Mouse (Mus musculus) G1E-ER4 (cell line): Measurements from ENCODE around the gene Sun5. TPM values are rescaled to one million over a fixed set of nuclear protein-coding genes. Genes with fewer than 3 reads are reported as not detected.

Experiments
- GATA1 ChIP-seq: IDR thresholded peaks from one replicate; pipeline ENCODE4 v1.8.0; 2012; ENCODE audit warnings: low read length, inconsistent platforms
- polyA plus RNA-seq: library from polyadenylated mRNA; stranded (reverse); fragments of >175 nt; gene quantifications from 2 replicates; pipeline ENCODE4 v1.2.3, GENCODE M21; 2012

The Sun5 gene
- polyA plus RNA-seq, 1 experiment = not detected

GRCm38 (mm10) chr2:153828704-153829103, 42.2 kb downstream of the Sun5 start:
- TF ChIP-seq GATA1 = no peak

- TF ChIP-seq GATA1 = no peak
Measured at GRCm38 (mm10) chr2:153827171-153827830, 43.6 kb downstream of the Sun5 start.

- no peak for TF ChIP-seq GATA1
Measured at GRCm38 (mm10) chr2:153824593-153824992, 46.3 kb downstream of the Sun5 start.

- no peak for TF ChIP-seq GATA1
Measured at GRCm38 (mm10) chr2:153822005-153822543, 48.8 kb downstream of the Sun5 start.

- no peak for TF ChIP-seq GATA1
Measured at GRCm38 (mm10) chr2:153809921-153810320, 61.0 kb downstream of the Sun5 start.

- no peak for TF ChIP-seq GATA1
Measured at GRCm38 (mm10) chr2:153808841-153809240, 62.0 kb downstream of the Sun5 start.

GRCm38 (mm10) chr2:153808146-153808545, 62.7 kb downstream of the Sun5 start:
- TF ChIP-seq GATA1 = no peak

Other genes starting within 250 kb of the Sun5 start
- 30.1 and 30.2 TPM in 2 replicates for gene Commd7, start 238.3 kb downstream of the Sun5 start, polyA plus RNA-seq
- 23.6 and 28.7 TPM in 2 replicates for gene Dnmt3b, start 221.6 kb downstream of the Sun5 start, polyA plus RNA-seq
- gene Dnmt3c, start 174.4 kb downstream of the Sun5 start, polyA plus RNA-seq = 0.05 and 0.06 TPM in 2 replicates
- gene Mapre1, start 129.8 kb downstream of the Sun5 start, polyA plus RNA-seq = 2.6 and 4.4 TPM in 2 replicates
- 0.06 and 0.09 TPM in 2 replicates for gene Efcab8, start 91.2 kb downstream of the Sun5 start, polyA plus RNA-seq
- gene Bpifb2, start 4.0 kb upstream of the Sun5 start, polyA plus RNA-seq = not detected in 2 replicates
- gene Bpifb6, start 29.3 kb upstream of the Sun5 start, polyA plus RNA-seq = not detected in 2 replicates
- not detected in 2 replicates for gene Bpifb3, start 47.1 kb upstream of the Sun5 start, polyA plus RNA-seq
- not detected in 2 replicates for gene Bpifb4, start 67.1 kb upstream of the Sun5 start, polyA plus RNA-seq
- not detected in 2 replicates for gene Bpifa6, start 103.9 kb upstream of the Sun5 start, polyA plus RNA-seq
- gene Bpifa2, start 137.2 kb upstream of the Sun5 start, polyA plus RNA-seq = not detected in 2 replicates